Mouse (Mus musculus) heart, postnatal 36 days (tissue): ENCODE measurements around the gene Wwp2. TPM values are rescaled to one million over a fixed set of nuclear protein-coding genes. Genes with fewer than 3 reads are reported as not detected.
A peak's percentile ranks its signal among the peaks of the same experiment; 100 is the strongest.

Source experiments
- DNase-seq, 2 experiments: peaks; one replicate each; pipeline ENCODE4 v3.0.0; 2021 to 2022
- intact Hi-C: fragments of 180-260 bp; cut with DNase I; formaldehyde crosslinking; loops from one replicate; pipeline ENCODE4 v1.15.1; 2025
- total RNA-seq, 2 experiments: library from RNA; stranded (reverse); gene quantifications; 2 replicates each; pipeline ENCODE4 v1.2.3; 2021

Gene Wwp2
- total RNA-seq, 2 experiments from 2014 or later, result 23.9 to 26.1 TPM

- intact Hi-C loops, result loop anchor here (2.0 to 10.0 kb wide), 3 partner anchors 36 to 323 kb away; no protein-coding TSS in a partner anchor
- DNase-seq, result no peak
Measured at GRCm38 (mm10) chr8:107425230-107425597, 11.0 kb upstream of the Wwp2 start.

DNA sequence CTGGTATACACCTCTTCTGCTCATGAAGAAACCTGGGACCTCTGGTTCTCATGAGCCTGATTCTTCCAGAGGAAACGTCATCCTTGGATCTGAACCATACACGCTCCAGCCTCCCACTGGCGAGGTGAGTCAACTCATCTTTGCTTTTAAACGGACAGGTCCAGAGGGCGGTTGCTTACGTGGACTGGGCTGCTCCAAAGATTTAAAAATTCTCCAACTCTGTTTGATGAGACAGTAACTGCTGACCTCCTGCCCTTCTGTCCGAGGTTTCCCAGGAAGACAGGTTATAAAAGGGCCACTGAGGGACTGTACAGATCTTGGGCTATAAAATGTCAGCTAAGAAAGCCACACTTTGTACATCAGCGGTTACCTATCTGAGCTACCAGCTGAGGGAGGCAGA, 5.3 kb upstream of the Wwp2 start:
- intact Hi-C loops, result no loop called here
- no peak for DNase-seq

DNA sequence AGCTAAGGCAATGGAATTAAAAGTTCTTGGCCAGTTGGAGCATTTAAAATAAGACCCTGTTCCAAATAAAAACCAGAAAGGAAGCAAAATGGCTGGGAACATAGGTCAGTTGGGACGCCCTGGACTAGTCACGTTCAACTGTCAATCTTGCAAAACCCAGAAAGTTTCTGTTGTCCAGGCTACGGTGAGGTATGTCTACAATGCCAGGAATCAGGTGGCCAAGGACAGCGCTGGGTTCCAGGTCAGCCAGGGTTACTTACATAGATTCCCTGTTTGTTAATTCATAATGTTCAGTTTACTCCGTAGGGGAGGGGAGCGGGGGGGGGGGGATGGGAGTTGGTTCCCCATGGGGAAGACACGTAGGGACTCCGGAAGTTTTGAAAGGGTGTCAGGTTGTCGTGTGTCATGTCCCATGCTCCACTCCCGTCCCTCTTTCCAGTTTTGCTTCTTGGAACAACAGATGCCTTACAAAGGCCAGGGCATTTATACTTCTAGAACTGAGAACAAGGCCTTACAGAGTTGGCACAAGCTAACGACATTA, 674 bp upstream of the Wwp2 start:
- intact Hi-C loops, result no loop called here
- DNase-seq, result no peak

DNA sequence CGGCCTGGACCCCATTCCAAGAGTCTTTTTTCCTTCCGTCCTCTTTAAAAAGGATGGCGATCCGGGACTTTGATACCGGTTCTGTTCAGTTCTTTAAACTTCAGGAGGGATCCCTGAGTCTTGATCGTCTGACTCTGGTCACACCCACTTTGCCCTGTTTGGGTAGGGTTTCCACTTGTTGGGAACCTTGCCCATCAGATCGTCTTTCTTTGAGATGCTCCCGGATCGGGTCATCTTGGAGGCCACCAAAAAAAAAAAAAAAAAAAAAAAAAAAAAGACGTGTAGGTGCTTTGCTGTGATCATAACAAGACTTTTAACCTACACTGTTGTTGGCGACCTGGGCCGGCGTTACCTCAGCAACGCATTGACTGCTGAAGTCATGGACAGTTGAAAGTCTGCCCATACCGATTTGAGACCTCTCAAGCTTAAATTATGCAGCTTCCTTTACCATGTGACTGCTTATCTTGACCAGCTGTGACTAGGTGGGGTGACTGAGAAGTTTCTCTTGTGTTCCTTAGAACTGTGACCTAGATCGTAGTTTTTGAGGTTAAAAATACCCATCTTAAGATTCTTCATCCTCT, 766 bp downstream of the Wwp2 start:
- no peak for DNase-seq
- intact Hi-C loops, result no loop called here

- intact Hi-C loops, result no loop called here
- no peak for DNase-seq
Measured at GRCm38 (mm10) chr8:107437711-107438110, 1.5 kb downstream of the Wwp2 start.

DNA sequence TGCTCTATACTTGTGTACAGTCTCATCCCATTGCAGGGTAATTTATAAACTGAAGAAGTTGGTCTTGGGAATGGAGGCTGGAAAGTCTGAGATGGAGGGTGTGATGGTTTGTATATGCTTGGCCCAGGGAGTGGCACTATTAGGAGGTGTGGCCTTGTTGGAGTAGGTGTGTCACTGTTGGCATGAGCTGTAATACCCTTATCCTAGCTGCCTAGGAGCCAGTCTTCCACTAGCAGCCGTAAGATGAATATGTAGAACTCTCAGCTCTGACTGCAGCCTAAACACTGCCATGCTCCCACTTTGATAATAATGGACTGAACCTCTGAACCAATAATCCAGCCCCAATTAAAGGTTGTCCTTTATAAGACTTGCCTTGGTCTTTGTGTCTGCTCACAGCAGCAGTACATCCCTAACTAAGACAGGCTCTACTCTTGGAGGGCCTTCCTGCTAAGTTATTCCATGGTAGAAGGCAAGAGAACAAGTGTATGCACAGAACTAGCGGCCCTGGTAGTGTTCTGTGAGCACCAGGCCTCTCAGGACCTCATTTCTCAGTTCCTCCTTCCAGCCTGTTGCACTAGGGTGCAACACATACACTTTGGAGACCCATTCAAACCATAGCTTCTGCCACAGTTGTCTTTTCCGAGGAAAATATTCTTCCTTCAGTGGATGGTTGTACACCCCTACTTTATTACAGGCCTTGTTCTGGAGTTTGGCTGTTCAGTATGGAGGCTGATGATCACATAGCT, 3.9 kb downstream of the Wwp2 start:
- DNase-seq, result no peak
- intact Hi-C loops, result no loop called here

- DNase-seq, result peak; percentile 15 to 24
- intact Hi-C loops, result no loop called here
Measured at GRCm38 (mm10) chr8:107444626-107445025, 8.5 kb downstream of the Wwp2 start.

GRCm38 (mm10) chr8:107447713-107448112, 11.5 kb downstream of the Wwp2 start:
- DNase-seq, result no peak
- intact Hi-C loops, result no loop called here

DNA sequence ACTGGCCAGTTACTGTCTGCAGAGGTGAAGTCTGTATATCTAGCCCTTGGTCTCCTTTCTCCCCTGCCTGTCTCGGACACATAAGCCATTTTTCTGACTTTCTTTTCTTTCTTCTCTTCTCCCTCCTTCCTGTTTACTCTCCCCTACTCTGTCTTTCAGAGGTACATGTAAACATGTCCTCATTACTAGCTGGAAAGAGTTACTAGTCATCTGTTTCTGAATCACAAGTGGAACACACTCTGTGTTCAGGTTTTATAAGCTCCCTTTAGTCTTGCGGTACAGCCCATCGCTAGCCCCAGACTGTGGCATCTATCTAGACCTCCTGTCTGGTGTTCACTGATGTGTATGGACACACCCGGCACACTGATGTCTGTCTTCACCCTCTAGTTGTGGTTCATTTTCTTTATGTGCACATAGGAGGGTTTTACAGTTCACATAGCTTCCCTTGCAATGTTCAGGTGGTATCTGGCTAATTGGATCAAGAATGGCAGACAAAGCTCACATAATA, 12.3 kb downstream of the Wwp2 start:
- intact Hi-C loops, result no loop called here

GRCm38 (mm10) chr8:107449130-107449529, 13.0 kb downstream of the Wwp2 start:
- no peak for DNase-seq
- intact Hi-C loops, result no loop called here

More for the DNA sequence above, 12.3 kb downstream of the Wwp2 start:
- no peak for DNase-seq

DNA sequence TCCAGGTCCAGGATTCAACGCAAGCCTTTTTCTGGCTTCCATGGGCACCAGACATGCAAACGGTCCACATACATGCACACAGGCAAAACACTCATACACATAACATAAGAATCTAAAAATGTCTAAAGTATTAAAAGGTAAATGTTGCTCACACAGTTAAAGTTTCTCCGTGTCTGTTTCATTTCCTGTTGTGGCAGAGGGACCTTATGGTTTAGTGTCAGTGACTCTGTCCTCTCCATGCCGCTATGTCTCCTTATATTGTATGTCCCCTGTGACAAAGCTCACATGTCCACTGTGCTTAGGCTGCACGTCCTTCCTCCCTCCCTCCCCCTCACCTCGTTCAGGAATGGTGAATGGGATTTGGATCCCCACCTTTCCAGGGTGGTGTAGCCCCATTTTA, 13.5 kb downstream of the Wwp2 start:
- intact Hi-C loops, result no loop called here
- no peak for DNase-seq

GRCm38 (mm10) chr8:107451414-107452066, 15.4 kb downstream of the Wwp2 start:
- no peak for DNase-seq
- intact Hi-C loops, result no loop called here

GRCm38 (mm10) chr8:107453386-107453785, 17.2 kb downstream of the Wwp2 start:
- no peak for DNase-seq
- intact Hi-C loops, result no loop called here

DNA sequence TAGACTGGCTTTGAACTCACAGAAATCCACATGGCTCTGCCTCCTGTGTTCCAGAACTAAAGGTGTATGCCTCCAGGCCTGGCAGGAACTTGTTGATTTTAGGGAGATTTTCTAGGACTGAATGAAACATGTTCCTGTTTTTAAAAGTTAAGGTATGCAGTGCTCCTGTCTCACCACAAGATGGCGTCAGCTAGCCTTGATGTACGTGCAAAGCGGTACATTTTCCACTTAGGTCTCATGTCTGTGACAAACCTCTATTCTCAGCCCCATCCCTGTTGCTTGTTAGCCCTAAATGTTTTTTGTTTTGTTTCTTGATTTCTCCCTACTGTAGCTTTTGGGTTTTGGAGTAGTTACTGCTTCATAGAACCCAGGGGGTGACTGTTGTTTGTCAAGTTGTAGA, 19.1 kb downstream of the Wwp2 start:
- peak; percentile 16 to 29 for DNase-seq
- intact Hi-C loops, result loop anchor here (1.0 kb wide), 2 partner anchors 117 to 121 kb away; no protein-coding TSS in a partner anchor

DNA sequence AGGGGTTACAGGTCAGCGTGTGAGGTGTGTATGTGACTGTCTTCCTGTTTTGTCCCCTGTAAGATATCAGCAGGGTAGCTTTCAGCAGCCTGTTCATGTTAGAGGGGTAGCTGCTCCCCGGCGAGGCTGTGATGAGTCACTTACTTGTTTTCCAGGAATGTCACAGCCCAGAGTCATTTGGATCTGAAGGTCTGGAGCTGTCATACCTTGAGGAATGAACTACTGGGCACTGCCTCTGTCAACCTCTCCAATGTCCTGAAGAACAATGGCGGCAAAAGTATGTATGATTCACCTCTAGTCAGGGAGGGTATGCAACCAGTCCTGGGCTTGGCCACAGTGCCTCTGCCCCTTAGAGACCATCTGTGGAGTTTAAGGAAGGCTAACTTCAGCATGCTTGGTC, 21.6 kb downstream of the Wwp2 start:
- intact Hi-C loops, result no loop called here
- DNase-seq, result no peak

- no peak for DNase-seq
- intact Hi-C loops, result no loop called here
Measured at GRCm38 (mm10) chr8:107458281-107458680, 22.1 kb downstream of the Wwp2 start.

GRCm38 (mm10) chr8:107462423-107462822, 26.3 kb downstream of the Wwp2 start:
- DNase-seq, result no peak
- intact Hi-C loops, result no loop called here

- intact Hi-C loops, result no loop called here
- no peak for DNase-seq
Measured at GRCm38 (mm10) chr8:107465332-107465990, 29.3 kb downstream of the Wwp2 start.

- intact Hi-C loops, result no loop called here
- no peak for DNase-seq
Measured at GRCm38 (mm10) chr8:107466642-107467041, 30.5 kb downstream of the Wwp2 start.

- intact Hi-C loops, result no loop called here
- no peak for DNase-seq
Measured at GRCm38 (mm10) chr8:107468811-107469302, 32.7 kb downstream of the Wwp2 start.

- no peak for DNase-seq
- intact Hi-C loops, result no loop called here
Measured at GRCm38 (mm10) chr8:107470302-107470701, 34.1 kb downstream of the Wwp2 start.
